ENCODE assay signal across 7 mouse cellular contexts in genomic region chr8:123442871-123443575, GRCm38 (mm10). TPM values are rescaled to one million over a fixed set of nuclear protein-coding genes. Genes with fewer than 3 reads are reported as not detected.
DNase-seq lines count a peak whose midpoint lies in the region; ATAC-seq lines count a peak whose summit lies in the region.

No protein-coding gene starts in this region.

- peak; percentile 92 for DNase-seq in adrenal gland, postnatal 25 days
- peak; percentile 99 for DNase-seq in heart, adult 11 months
- peak; percentile 98 for DNase-seq in kidney, adult 18-20 months
- peak; percentile 95 for DNase-seq in limb, embryonic 11.5 days (ENCODE audit: low spot score)
- peak; percentile 93 for DNase-seq in midbrain, embryonic 14.5 days
- DNase-seq in spleen, adult 18-20 months, result peak; percentile 80 to 97

- H3K9ac ChIP-seq in embryonic facial prominence, embryonic 12.5 days, result peak overlapping the region; percentile 78
- H3K9ac ChIP-seq in limb, embryonic 11.5 days (ENCODE audit: low read length), result peak overlapping the region; percentile 89
- H3K9ac ChIP-seq in midbrain, embryonic 14.5 days (replicated peaks; ENCODE audit: low read length), result peak overlapping the region; percentile 80

- peaks cover 9% of the 10 kb centered on the region for H3K4me1 ChIP-seq in embryonic facial prominence, embryonic 12.5 days
- 0 out of 2 replicates have a peak, but pooled peaks cover 2% of the 10 kb centered on the region for H3K4me1 ChIP-seq in limb, embryonic 11.5 days (ENCODE audit: control insufficient read depth, insufficient read depth, low read length)
- H3K4me1 ChIP-seq in midbrain, embryonic 14.5 days (ENCODE audit: control insufficient read depth, insufficient read depth, low read length), result peaks cover 8% of the 10 kb centered on the region; the same call in 1 of the 2 replicates

- H3K27ac ChIP-seq in embryonic facial prominence, embryonic 12.5 days, result peak overlapping the region; percentile 69
- no peak overlapping the region; the same call in 1 of the 2 replicates for H3K27ac ChIP-seq in limb, embryonic 11.5 days (replicated peaks; ENCODE audit: low read depth, low read length)
- H3K27ac ChIP-seq in midbrain, embryonic 14.5 days (replicated peaks; ENCODE audit: low read depth, low read length), result peak overlapping the region; percentile 87

- no peaks in the 10 kb centered on the region for H3K9me3 ChIP-seq in embryonic facial prominence, embryonic 12.5 days
- H3K9me3 ChIP-seq in limb, embryonic 11.5 days (ENCODE audit: control insufficient read depth, low read length), result no peaks in the 10 kb centered on the region
- no peaks in the 10 kb centered on the region for H3K9me3 ChIP-seq in midbrain, embryonic 14.5 days (ENCODE audit: control insufficient read depth, low read length)

- ATAC-seq in embryonic facial prominence, embryonic 12.5 days (ENCODE audit: insufficient number of reproducible peaks, insufficient read depth, low FRiP score, low TSS enrichment), result peak; percentile 88
- peak; percentile 93 for ATAC-seq in limb, embryonic 11.5 days (ENCODE audit: insufficient number of reproducible peaks, low FRiP score, low TSS enrichment, low read depth)
- peak; percentile 95 for ATAC-seq in midbrain, embryonic 14.5 days (ENCODE audit: low FRiP score, low TSS enrichment)

- WGBS in embryonic facial prominence, embryonic 12.5 days, result 1% methylated on average over 41 of the region's 41 CpGs
- 2% methylated on average over 41 of the region's 41 CpGs for WGBS in limb, embryonic 11.5 days
- under 1% methylated on average over 41 of the region's 41 CpGs for WGBS in midbrain, embryonic 14.5 days

- peak overlapping the region; percentile 73 for H3K4me2 ChIP-seq in embryonic facial prominence, embryonic 12.5 days (replicated peaks)
- H3K4me2 ChIP-seq in limb, embryonic 11.5 days (ENCODE audit: low read depth, severe bottlenecking), result peak overlapping the region; percentile 48
- H3K4me2 ChIP-seq in midbrain, embryonic 14.5 days (ENCODE audit: low read length), result peak overlapping the region; percentile 65

- no peaks in the 10 kb centered on the region for H3K27me3 ChIP-seq in embryonic facial prominence, embryonic 12.5 days
- no peaks in the 10 kb centered on the region for H3K27me3 ChIP-seq in limb, embryonic 11.5 days (ENCODE audit: control insufficient read depth, insufficient read depth, low read length)
- H3K27me3 ChIP-seq in midbrain, embryonic 14.5 days (ENCODE audit: control insufficient read depth, insufficient read depth, low read length), result no peaks in the 10 kb centered on the region

- H3K4me3 ChIP-seq in embryonic facial prominence, embryonic 12.5 days, result peak overlapping the region; percentile 66
- peak overlapping the region; percentile 64 for H3K4me3 ChIP-seq in limb, embryonic 11.5 days (ENCODE audit: low read depth, low read length)
- peak overlapping the region; percentile 62 for H3K4me3 ChIP-seq in midbrain, embryonic 14.5 days (replicated peaks; ENCODE audit: low read depth, low read length)

- H3K36me3 ChIP-seq in embryonic facial prominence, embryonic 12.5 days, result 0 out of 2 replicates have a peak, but pooled peaks cover 12% of the 10 kb centered on the region
- H3K36me3 ChIP-seq in limb, embryonic 11.5 days (ENCODE audit: control insufficient read depth, insufficient read depth, low read length), result no peaks in the 10 kb centered on the region
- no peaks in the 10 kb centered on the region for H3K36me3 ChIP-seq in midbrain, embryonic 14.5 days (ENCODE audit: control insufficient read depth, insufficient read depth, low read length)

RNA-seq across cellular contexts. Expression of gene Def8, which starts 19.7 kb away (rescaled TPM):
- 19.1 and 29.4 TPM in 2 replicates for total RNA-seq in adrenal gland, postnatal 25 days (2021)
- polyA plus RNA-seq in embryonic facial prominence, embryonic 12.5 days (2016; fragmentation: Nextera tagmentation; extraction: Ambion mirVana), result 42.2 and 42.7 TPM in 2 replicates
- 37.3 and 37.6 TPM in 2 replicates for polyA plus RNA-seq in limb, embryonic 11.5 days (2014; fragmentation: Nextera tagmentation; extraction: Ambion mirVana)
- 42.0 and 48.2 TPM in 2 replicates for polyA plus RNA-seq in midbrain, embryonic 14.5 days (2014; fragmentation: Nextera tagmentation; extraction: Ambion mirVana)

RNA-seq across cellular contexts. Expression of gene Tubb3, which starts 31.8 kb away (rescaled TPM):
- 1.7 and 2.8 TPM in 2 replicates for total RNA-seq in adrenal gland, postnatal 25 days (2021)
- 147 and 201 TPM in 2 replicates for polyA plus RNA-seq in embryonic facial prominence, embryonic 12.5 days (2016; fragmentation: Nextera tagmentation; extraction: Ambion mirVana)
- polyA plus RNA-seq in limb, embryonic 11.5 days (2014; fragmentation: Nextera tagmentation; extraction: Ambion mirVana), result 9.3 and 11.2 TPM in 2 replicates
- 2,028 and 2,035 TPM in 2 replicates for polyA plus RNA-seq in midbrain, embryonic 14.5 days (2014; fragmentation: Nextera tagmentation; extraction: Ambion mirVana)

RNA-seq across cellular contexts. Expression of gene Afg3l1, which starts 34.7 kb away (rescaled TPM):
- total RNA-seq in adrenal gland, postnatal 25 days (2021), result 54.9 and 77.9 TPM in 2 replicates
- polyA plus RNA-seq in embryonic facial prominence, embryonic 12.5 days (2016; fragmentation: Nextera tagmentation; extraction: Ambion mirVana), result 62.1 and 66.6 TPM in 2 replicates
- 36.5 and 41.1 TPM in 2 replicates for polyA plus RNA-seq in limb, embryonic 11.5 days (2014; fragmentation: Nextera tagmentation; extraction: Ambion mirVana)
- 33.6 and 37.0 TPM in 2 replicates for polyA plus RNA-seq in midbrain, embryonic 14.5 days (2014; fragmentation: Nextera tagmentation; extraction: Ambion mirVana)

RNA-seq across cellular contexts. Expression of gene Mc1r, which starts 36.1 kb away (rescaled TPM):
- not detected in 2 replicates for total RNA-seq in adrenal gland, postnatal 25 days (2021)
- polyA plus RNA-seq in embryonic facial prominence, embryonic 12.5 days (2016; fragmentation: Nextera tagmentation; extraction: Ambion mirVana), result 0.15 and 0.17 TPM in 2 replicates
- not detected in 2 replicates for polyA plus RNA-seq in limb, embryonic 11.5 days (2014; fragmentation: Nextera tagmentation; extraction: Ambion mirVana)
- polyA plus RNA-seq in midbrain, embryonic 14.5 days (2014; fragmentation: Nextera tagmentation; extraction: Ambion mirVana), result 0.24 and 0.28 TPM in 2 replicates

Comparison
In these comparisons a context has a peak if more than half of its experiments do, and no peak if none do; other contexts are left out.
1. RNA of gene Tubb3, which starts 31.8 kb away (polyA plus RNA-seq): 2,028 to 2,035 TPM in midbrain, embryonic 14.5 days; 147 to 201 TPM in embryonic facial prominence, embryonic 12.5 days and 9.3 to 11.2 TPM in limb, embryonic 11.5 days; every median in the first group is over 10 times any median in the second.
2. Peak in every context shown above with its lines, with median percentiles within 50 percentile points of each other: DNase-seq, ATAC-seq, H3K4me2 ChIP-seq, H3K4me3 ChIP-seq and H3K9ac ChIP-seq.